Mouse (Mus musculus) cerebellum, adult 2 months (tissue): ENCODE results near the gene Bspry. TPM values are rescaled to one million over a fixed set of nuclear protein-coding genes. Genes with fewer than 3 reads are reported as not detected.

ENCODE experiments used
- DNase-seq, 2 experiments: peaks; one replicate each; pipeline ENCODE4 v3.0.0; 2021
- H3K27ac ChIP-seq: fragments of 200-500 bp; 2 replicates; pipeline ENCODE4 v1.5.1; 2012; ENCODE audit warnings: low read length, control low read depth, inconsistent platforms; ENCODE audit not compliant: insufficient read depth
- H3K27me3 ChIP-seq: fragments of 200-500 bp; 2 replicates; pipeline ENCODE4 v1.6.1; 2012; ENCODE audit warnings: inconsistent platforms, mild to moderate bottlenecking, low read length, moderate library complexity; ENCODE audit not compliant: control insufficient read depth, insufficient read depth
- H3K4me1 ChIP-seq: fragments of 200-500 bp; 2 replicates; pipeline ENCODE4 v1.6.1; 2011; ENCODE audit warnings: low read length; ENCODE audit not compliant: control insufficient read depth, insufficient read depth
- H3K4me3 ChIP-seq: fragments of 200-500 bp; replicated peaks from 2 replicates; pipeline ENCODE3; 2011; ENCODE audit warnings: mild to moderate bottlenecking, low read depth, low read length, control low read depth; ENCODE audit not compliant: insufficient read depth
- CTCF ChIP-seq: fragments of 200-500 bp; IDR thresholded peaks from 2 replicates; pipeline ENCODE4 v1.5.1; 2011; ENCODE audit warnings: low read depth, mild to moderate bottlenecking, control low read depth, low read length, moderate library complexity, borderline replicate concordance; ENCODE audit not compliant: insufficient read depth
- POLR2A ChIP-seq: fragments of 200-500 bp; IDR thresholded peaks from 2 replicates; pipeline ENCODE4 v1.6.1; 2011; ENCODE audit warnings: low read length, control low read depth, borderline replicate concordance; ENCODE audit not compliant: insufficient read depth
- WGBS: fragments of 180-500 bp; shearing (Covaris S2); methylation state at CpG from one replicate; pipeline ENCODE4 v1.1.7; 2018; 5-methylcytosine and 5-hydroxymethylcytosine counted together
- polyA plus RNA-seq: library from polyadenylated mRNA; depleted of rRNA; stranded (reverse); fragments of >200 nt; gene quantifications from 2 replicates; pipeline ENCODE4 v1.2.3, GENCODE M21; 2012

The Bspry gene
- polyA plus RNA-seq, 1 experiment: 1.2 TPM

DNA sequence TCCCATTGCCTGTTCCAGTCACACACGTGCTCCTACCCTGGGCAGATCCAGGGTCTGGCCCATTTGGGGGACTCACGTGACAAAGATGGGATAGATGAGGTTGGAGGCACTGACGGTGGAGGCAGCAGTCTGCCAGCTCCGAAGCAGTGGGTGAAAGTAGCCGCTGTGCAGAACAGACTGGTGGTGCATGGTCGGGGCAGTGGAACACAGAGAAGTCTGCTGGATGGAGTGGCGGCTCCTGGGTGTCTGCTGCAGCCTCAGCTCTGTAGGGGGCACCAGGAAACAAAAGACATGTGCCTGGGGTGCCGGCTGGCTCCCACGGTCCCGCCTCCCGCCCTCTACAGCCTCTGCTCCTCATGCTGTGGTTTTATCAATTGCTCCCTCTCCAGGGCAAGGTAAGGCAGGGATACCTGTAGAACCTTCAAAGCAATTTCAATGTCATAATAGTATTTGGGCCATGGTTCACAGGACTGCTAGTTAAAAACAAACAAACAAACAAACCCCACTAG is 34.2 kb downstream of the Bspry start:
- no peak overlapping the region for H3K4me3 ChIP-seq
- peaks cover 24% of the 10 kb centered on the region for H3K4me1 ChIP-seq
- no peaks in the 10 kb centered on the region for H3K27me3 ChIP-seq
- no peak for DNase-seq
- H3K27ac ChIP-seq: no peak overlapping the region
- TF ChIP-seq CTCF (no peak), POLR2A (no peak)
- WGBS: 50% methylated on average over 11 of the region's 11 CpGs

DNA sequence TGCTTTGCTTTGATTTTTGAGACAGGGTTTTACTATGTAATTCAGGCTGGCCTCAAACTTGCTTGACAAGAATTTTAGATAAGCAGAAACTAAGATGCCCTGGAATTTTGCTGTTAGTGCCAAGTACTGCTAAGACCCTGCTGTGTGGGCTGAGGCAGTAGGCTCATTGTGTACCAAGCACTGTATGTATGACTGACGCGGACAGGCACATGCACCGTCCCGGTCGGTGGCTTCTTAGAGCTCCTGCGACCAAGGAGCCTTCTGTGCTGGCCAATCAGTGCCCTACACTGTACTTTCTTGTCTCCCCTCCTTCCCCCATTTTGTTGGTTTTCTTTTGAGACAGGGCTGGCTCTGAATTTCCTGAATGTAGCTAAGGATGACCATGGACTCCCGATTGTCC is 35.1 kb downstream of the Bspry start:
- no peak for DNase-seq
- peak overlapping the region; percentile 95 for H3K27ac ChIP-seq
- H3K4me3 ChIP-seq: peak overlapping the region; percentile 20
- WGBS: 37% methylated on average over 7 of the region's 7 CpGs
- peaks cover 24% of the 10 kb centered on the region for H3K4me1 ChIP-seq
- H3K27me3 ChIP-seq: no peaks in the 10 kb centered on the region
- TF ChIP-seq CTCF (no peak), POLR2A (no peak)

DNA sequence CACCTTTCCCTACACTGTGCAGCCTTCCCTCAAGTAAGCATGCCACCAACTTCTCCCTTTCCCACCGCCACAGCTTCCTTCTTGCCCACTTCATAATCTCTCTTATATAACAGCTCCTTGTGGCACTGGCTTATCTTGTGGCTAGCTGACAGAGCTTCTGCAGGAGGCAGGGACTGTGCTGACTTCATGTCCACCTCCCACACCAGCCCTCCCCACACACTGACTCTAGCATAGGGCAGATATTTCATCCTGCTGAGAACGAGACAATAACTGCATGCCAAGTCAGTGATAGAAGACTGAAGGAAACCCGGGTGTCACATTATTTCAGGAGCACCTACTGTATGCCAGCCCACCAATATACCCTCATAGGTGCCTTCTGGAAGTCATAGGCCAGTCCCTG is 35.6 kb downstream of the Bspry start:
- Histone ChIP-seq H3K4me3 (peak overlapping the region; percentile 20), H3K27me3 (no peaks in the 10 kb centered on the region), H3K27ac (peak overlapping the region; percentile 95), H3K4me1 (peaks cover 24% of the 10 kb centered on the region)
- 16% methylated on average over 3 of the region's 3 CpGs for WGBS
- TF ChIP-seq CTCF (no peak), POLR2A (no peak)
- peak in 1 of 2 experiments; percentile 66 for DNase-seq

DNA sequence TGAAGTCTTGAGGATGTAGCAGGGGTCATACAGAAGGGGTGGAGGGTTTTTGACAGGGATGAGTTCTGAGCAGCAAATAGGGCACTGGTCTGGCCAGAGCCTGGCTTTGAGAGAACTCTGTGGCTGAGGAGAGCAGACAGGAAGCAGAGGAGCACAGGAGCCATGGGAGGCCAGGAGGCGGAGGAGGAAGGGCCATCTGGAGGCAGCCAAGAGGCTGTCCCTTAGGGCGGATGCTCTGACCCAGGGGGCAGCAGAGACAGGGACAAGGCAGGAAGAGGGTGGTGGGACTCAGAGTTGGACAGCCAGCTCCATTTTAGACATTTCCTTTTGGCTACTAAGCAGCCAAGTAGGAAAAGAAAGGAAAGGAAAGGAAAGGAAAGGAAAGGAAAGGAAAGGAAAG is 36.2 kb downstream of the Bspry start:
- peak overlapping the region; percentile 95 for H3K27ac ChIP-seq
- peak; percentile 72 to 80 for DNase-seq
- peaks cover 24% of the 10 kb centered on the region for H3K4me1 ChIP-seq
- peak overlapping the region; percentile 20 for H3K4me3 ChIP-seq
- TF ChIP-seq CTCF: 0 out of 2 replicates have a peak, but pooled peaks have one; percentile 1
- TF ChIP-seq POLR2A: peak; percentile 39; the same call in 1 of the 2 replicates
- 6% methylated on average over 2 of the region's 2 CpGs for WGBS
- no peaks in the 10 kb centered on the region for H3K27me3 ChIP-seq

DNA sequence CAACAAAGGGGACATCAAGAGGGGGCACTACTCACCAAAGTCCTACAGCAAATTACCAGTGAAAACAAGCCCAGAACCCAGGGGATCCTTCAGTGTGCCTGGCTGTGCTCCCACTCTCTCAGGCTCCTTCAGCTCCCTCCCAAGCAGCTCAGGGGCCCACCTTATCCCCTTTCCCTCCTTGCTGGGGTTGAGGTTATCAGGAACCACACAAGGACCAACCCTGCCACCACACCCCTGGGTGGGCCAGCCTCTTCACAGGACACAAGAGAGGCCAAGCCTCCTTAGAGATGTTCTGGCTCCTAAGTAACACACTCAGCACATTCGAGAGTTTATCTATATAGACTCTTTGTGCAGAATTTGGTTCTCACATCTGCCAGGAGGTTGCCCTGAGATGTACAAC is 36.7 kb downstream of the Bspry start:
- Histone ChIP-seq H3K27ac (peak overlapping the region; percentile 95), H3K4me3 (peak overlapping the region; percentile 0), H3K27me3 (no peaks in the 10 kb centered on the region), H3K4me1 (peaks cover 24% of the 10 kb centered on the region)
- 80% methylated on average over 1 of the region's 1 CpGs for WGBS
- TF ChIP-seq CTCF (no peak), POLR2A (no peak)
- no peak for DNase-seq

DNA sequence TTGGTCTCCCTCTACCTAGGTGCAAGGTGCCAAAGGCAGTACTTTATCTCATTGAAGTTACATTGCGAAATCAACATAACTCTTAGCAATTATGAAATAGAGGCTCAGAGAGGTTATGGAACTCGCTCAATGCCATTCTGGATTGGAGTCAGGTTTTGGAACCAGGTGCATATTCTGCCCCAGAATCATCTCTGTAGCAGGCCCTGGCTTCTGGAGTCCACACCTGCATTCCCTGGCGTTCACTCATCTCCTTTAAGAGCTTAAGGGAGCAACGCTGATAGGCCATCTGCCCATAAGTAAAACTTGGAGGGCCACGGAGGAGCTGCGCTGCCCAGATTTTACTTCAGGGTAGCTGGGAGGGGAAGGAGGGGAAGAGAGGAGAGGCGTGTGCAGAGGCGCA is 37.2 kb downstream of the Bspry start:
- Histone ChIP-seq H3K27me3 (no peaks in the 10 kb centered on the region), H3K27ac (peak overlapping the region; percentile 48), H3K4me3 (no peak overlapping the region), H3K4me1 (peaks cover 24% of the 10 kb centered on the region)
- 65% methylated on average over 8 of the region's 8 CpGs for WGBS
- no peak for DNase-seq
- no peak for TF ChIP-seq CTCF
- no peak for TF ChIP-seq POLR2A

DNA sequence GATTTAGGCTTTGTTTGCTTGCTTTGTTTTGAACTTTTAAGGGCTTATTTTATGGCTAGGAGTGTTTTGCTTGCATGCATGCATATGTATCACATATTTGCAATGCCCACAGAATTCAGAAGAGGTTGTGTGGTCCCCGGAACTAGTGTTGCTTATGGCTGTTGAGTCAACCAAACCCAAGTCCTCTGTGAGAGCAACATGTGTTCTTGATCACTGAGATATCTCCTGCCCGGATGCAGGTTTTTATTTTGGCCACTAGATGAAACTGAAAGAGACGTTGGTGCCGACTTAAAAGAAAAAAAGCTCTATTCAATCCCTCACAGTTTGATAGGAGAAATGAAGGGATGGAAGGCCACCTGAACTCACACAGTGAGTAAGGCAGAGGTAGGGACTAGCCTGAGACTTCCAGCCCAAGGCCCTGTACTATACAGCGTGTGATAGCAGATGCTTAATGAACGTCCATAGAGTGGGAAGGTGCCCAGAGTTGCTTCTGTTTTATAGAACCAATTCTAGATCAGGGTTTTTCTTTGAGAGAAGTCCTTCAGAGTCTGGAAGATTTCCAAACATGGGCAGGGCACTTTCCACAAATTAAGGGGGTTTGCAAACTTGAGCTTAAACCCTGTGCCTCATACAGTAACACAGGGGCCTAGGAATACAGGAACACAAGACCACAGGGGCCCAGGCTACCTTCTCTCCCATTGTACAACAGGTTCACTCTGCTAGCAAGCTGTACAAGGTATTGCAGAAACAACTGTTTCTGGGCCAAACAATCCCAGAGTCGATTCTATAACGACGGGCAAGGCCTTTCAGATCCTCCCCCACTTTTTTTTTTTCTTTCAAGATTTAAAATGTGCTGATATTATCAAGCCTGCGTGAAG is 37.9 kb downstream of the Bspry start:
- no peaks in the 10 kb centered on the region for H3K27me3 ChIP-seq
- H3K4me3 ChIP-seq: peak overlapping the region; percentile 73
- H3K4me1 ChIP-seq: peaks cover 24% of the 10 kb centered on the region
- DNase-seq: no peak
- peak overlapping the region; percentile 48 for H3K27ac ChIP-seq
- 43% methylated on average over 10 of the region's 10 CpGs for WGBS
- TF ChIP-seq CTCF (no peak), POLR2A (no peak)
